Mouse (Mus musculus) heart, adult 2 months (tissue): ENCODE measurements around the gene Apoa4.

Source experiments
- CTCF ChIP-seq: fragments of 200-600 bp; IDR thresholded peaks from 2 replicates; pipeline ENCODE4 v1.8.1; 2022; ENCODE audit warnings: antibody characterized with exemption, mild to moderate bottlenecking, moderate library complexity
- POLR2A ChIP-seq: fragments of 200-500 bp; IDR thresholded peaks from 2 replicates; pipeline ENCODE4 v1.6.1; 2011; ENCODE audit warnings: mild to moderate bottlenecking, low read depth, low read length, control low read depth; ENCODE audit not compliant: insufficient read depth

- TF ChIP-seq CTCF (no peak), POLR2A (no peak)
Observed at GRCm38 (mm10) chr9:46194809-46195208, 45.7 kb upstream of the Apoa4 start.
